Mouse (Mus musculus): ENCODE results near the gene Cit. TPM values are rescaled to one million over a fixed set of nuclear protein-coding genes. Genes with fewer than 3 reads are reported as not detected.

The Cit gene
- polyA plus RNA-seq, 1 experiment from 2014 or later: 35.0 TPM

DNA sequence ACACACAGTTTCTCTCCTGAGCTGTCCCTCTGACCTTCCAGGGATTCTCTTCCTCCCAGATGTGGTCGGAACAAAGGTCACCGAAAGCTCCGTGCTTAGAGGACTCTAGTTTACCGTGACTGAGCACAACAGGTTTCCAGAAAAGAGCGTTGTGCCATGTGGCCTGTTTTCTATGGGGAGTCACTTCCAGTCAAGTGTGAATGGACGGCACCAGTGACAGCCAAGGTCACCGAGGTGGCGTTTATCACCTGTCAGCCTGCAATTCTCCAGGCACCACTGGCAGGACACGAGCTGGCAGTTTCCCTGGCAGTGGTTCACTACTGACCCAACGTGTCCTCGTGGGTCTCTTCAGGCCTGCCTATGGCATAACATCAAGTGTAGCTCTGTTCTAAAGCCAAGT, 174.3 kb downstream of the Cit start:
- Histone ChIP-seq H3K36me3 (peaks cover 80% of the 10 kb centered on the region), H3K27me3 (no peaks in the 10 kb centered on the region), H3K4me1 (peaks cover 13% of the 10 kb centered on the region), H3K4me3 (no peak overlapping the region), H3K4me2 (replicated peaks) (no peak overlapping the region), H3K9ac (no peak overlapping the region), H3K9me3 (replicated peaks) (no peaks in the 10 kb centered on the region), H3K27ac (no peak overlapping the region)
- 78% methylated on average over 11 of the region's 11 CpGs for WGBS
- no peak for ATAC-seq (ENCODE audit: low FRiP score)

DNA sequence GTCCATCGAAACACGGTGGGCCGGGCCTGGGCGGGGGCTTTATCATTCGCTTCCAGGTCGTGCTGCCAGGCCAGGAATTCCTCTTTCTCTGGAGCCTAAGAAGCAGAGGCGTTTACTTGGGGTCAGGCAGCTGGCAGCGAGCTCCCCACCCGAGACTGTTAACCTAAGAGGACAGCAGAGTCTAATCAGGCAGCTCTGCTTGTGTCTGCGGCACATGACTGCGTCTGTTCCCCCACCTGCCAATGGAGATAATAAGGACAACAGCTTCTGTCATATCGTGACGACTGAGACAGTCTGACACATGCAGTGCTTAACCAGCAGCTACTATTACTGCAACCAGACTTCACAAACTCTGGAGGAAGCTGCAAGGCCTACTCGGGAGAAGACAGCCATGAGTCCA, 176.5 kb downstream of the Cit start:
- H3K9me3 ChIP-seq (replicated peaks): no peaks in the 10 kb centered on the region
- H3K4me1 ChIP-seq: peaks cover 13% of the 10 kb centered on the region
- H3K27me3 ChIP-seq: no peaks in the 10 kb centered on the region
- no peak overlapping the region for H3K27ac ChIP-seq
- 94% methylated on average over 14 of the region's 14 CpGs for WGBS
- no peak overlapping the region; the same call in 1 of the 2 replicates for H3K4me3 ChIP-seq
- no peak overlapping the region for H3K9ac ChIP-seq
- ATAC-seq (ENCODE audit: low FRiP score): no peak
- H3K4me2 ChIP-seq (replicated peaks): no peak overlapping the region
- peaks cover 58% of the 10 kb centered on the region for H3K36me3 ChIP-seq

DNA sequence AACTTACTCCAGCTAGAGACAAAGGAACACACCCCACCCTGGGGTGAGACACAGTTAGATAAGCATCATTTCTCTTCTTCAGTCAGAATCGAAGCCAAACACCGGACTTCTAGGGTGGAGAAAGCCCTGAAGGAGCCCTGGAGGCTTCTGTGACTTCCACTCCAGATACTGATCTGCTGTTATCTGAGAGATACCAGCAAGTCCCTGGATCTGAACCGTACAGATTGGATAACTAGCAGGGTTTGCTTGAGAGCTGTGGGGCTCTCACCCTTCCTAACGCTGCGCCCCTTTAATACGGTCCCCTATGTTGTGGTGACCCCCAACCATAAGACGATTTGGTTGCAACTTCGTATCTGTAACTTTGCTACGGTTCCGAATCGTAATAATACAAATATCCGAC, 177.1 kb downstream of the Cit start:
- Histone ChIP-seq H3K27ac (no peak overlapping the region), H3K9me3 (replicated peaks) (no peaks in the 10 kb centered on the region), H3K9ac (no peak overlapping the region), H3K4me3 (no peak overlapping the region), H3K4me1 (peaks cover 13% of the 10 kb centered on the region), H3K27me3 (no peaks in the 10 kb centered on the region), H3K4me2 (replicated peaks) (no peak overlapping the region), H3K36me3 (peaks cover 52% of the 10 kb centered on the region)
- no peak for ATAC-seq (ENCODE audit: low FRiP score)
- WGBS: 93% methylated on average over 12 of the region's 12 CpGs

DNA sequence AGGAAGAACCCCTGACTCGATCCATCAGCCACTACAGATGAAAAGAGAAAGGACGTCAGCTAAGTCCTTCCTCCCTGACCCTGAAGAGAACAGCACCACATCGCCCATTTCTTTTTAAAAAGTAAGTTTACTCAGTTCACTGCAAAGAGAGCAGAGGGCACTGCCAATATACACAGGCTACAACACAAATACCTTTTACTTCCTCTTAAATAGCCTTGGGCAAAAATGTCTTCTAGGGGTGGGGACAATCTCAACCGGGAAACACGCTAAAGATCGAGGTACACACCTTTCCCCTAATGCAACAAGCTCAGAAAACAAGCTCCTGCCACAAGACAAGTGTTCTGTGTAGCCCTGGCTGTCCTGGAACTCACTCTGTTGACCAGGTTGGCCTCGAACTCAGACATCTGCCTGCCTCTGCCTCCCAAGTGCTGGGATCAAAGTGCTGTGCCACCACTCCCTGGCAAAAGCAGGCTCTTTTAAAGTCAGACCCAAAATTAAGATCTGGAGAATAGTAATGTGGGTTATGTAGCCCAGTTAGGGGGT, 177.7 kb downstream of the Cit start:
- H3K9ac ChIP-seq: no peak overlapping the region; the same call in 1 of the 2 replicates
- peak overlapping the region; percentile 84 for H3K4me3 ChIP-seq
- no peak for ATAC-seq (ENCODE audit: low FRiP score)
- peak overlapping the region; percentile 94 for H3K4me2 ChIP-seq (replicated peaks)
- no peaks in the 10 kb centered on the region for H3K27me3 ChIP-seq
- peaks cover 13% of the 10 kb centered on the region for H3K4me1 ChIP-seq
- peaks cover 46% of the 10 kb centered on the region for H3K36me3 ChIP-seq
- WGBS: 87% methylated on average over 7 of the region's 7 CpGs
- no peaks in the 10 kb centered on the region for H3K9me3 ChIP-seq (replicated peaks)
- no peak overlapping the region for H3K27ac ChIP-seq

DNA sequence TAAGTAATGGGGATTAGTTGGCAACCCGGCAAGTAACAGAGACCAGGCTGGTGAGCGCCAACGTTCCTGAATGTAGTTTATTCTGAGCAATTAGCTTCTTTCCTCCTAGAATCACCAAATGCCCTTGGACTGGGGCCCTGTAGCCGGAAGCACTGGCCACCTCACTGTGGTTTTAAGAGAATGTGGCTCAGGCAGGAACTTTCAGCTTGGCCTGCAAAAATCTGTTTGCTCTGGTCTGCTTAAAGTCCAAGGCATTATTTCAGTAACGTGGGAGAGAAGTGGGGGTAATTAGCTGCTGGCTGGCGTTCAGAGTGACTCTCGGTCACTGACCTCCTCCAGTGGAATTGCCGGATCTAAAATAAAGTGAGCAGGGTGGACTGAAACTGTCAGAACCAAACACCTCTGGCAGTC, 178.2 kb downstream of the Cit start:
- Histone ChIP-seq H3K4me3 (peak overlapping the region; percentile 84), H3K36me3 (peaks cover 41% of the 10 kb centered on the region), H3K9me3 (replicated peaks) (no peaks in the 10 kb centered on the region), H3K9ac (peak overlapping the region; percentile 84), H3K27me3 (no peaks in the 10 kb centered on the region), H3K27ac (0 out of 2 replicates have a peak overlapping the region, but pooled peaks have one; percentile 23), H3K4me1 (peaks cover 13% of the 10 kb centered on the region), H3K4me2 (replicated peaks) (peak overlapping the region; percentile 94)
- ATAC-seq (ENCODE audit: low FRiP score): no peak
- 40% methylated on average over 8 of the region's 8 CpGs for WGBS

GRCm38 (mm10) chr5:116023821-116024284, 178.8 kb downstream of the Cit start:
- Histone ChIP-seq H3K27me3 (no peaks in the 10 kb centered on the region), H3K4me1 (peaks cover 13% of the 10 kb centered on the region), H3K4me2 (replicated peaks) (peak overlapping the region; percentile 94), H3K36me3 (peaks cover 36% of the 10 kb centered on the region), H3K9ac (peak overlapping the region; percentile 84), H3K4me3 (peak overlapping the region; percentile 84), H3K9me3 (replicated peaks) (no peaks in the 10 kb centered on the region), H3K27ac (peak overlapping the region; percentile 81)
- peak; percentile 72 for ATAC-seq (ENCODE audit: low FRiP score)
- WGBS: under 1% methylated on average over 28 of the region's 28 CpGs

GRCm38 (mm10) chr5:116024327-116024739, 179.3 kb downstream of the Cit start, which contains the start of gene Prkab1:
Gene Prkab1, minus strand, starts transcription at chr5:116024508.
- peak within 1 kb of the TSS; percentile 94 for H3K4me2 ChIP-seq (replicated peaks)
- peaks cover 31% of the 10 kb centered on the region for H3K36me3 ChIP-seq
- H3K9ac ChIP-seq: peak within 1 kb of the TSS; percentile 84
- ATAC-seq (ENCODE audit: low FRiP score): peak; percentile 98
- H3K9me3 ChIP-seq (replicated peaks): no peaks in the 10 kb centered on the region
- no peaks in the 10 kb centered on the region for H3K27me3 ChIP-seq
- H3K4me1 ChIP-seq: peaks cover 13% of the 10 kb centered on the region
- peak within 1 kb of the TSS; percentile 84 for H3K4me3 ChIP-seq
- peak within 1 kb of the TSS; percentile 81 for H3K27ac ChIP-seq
- under 1% methylated on average over 35 of the region's 46 CpGs for WGBS

DNA sequence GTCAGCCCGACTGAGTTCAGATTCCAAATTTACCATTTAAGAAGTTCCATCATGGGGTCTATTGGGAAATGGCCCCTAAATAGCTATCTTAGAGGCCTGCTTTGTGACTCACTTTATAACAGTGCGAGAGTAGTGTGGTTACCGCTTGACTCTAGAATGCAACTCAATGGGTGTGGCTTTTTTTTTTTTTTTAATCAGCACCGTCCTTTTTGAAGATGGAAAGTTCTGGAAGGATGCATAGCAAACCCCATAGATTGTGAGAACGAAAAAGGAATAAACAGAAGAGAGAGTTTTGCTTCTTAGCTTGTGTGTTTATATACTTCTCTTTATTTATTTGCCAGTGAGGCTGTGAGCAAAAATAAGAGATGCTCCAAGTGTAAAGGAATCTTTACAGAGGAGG, 181.0 kb downstream of the Cit start:
- H3K36me3 ChIP-seq: peaks cover 13% of the 10 kb centered on the region
- peaks cover 16% of the 10 kb centered on the region for H3K4me1 ChIP-seq
- ATAC-seq (ENCODE audit: low FRiP score): no peak
- no peak overlapping the region for H3K4me2 ChIP-seq (replicated peaks)
- 92% methylated on average over 5 of the region's 5 CpGs for WGBS
- H3K9me3 ChIP-seq (replicated peaks): no peaks in the 10 kb centered on the region
- no peaks in the 10 kb centered on the region for H3K27me3 ChIP-seq
- no peak overlapping the region for H3K27ac ChIP-seq
- no peak overlapping the region for H3K9ac ChIP-seq
- H3K4me3 ChIP-seq: no peak overlapping the region

GRCm38 (mm10) chr5:116026561-116026960, 181.5 kb downstream of the Cit start:
- H3K9ac ChIP-seq: no peak overlapping the region
- H3K4me1 ChIP-seq: peaks cover 16% of the 10 kb centered on the region
- ATAC-seq (ENCODE audit: low FRiP score): no peak
- WGBS: 91% methylated on average over 14 of the region's 14 CpGs
- no peaks in the 10 kb centered on the region for H3K27me3 ChIP-seq
- no peaks in the 10 kb centered on the region for H3K9me3 ChIP-seq (replicated peaks)
- H3K4me3 ChIP-seq: no peak overlapping the region
- no peak overlapping the region for H3K27ac ChIP-seq
- H3K4me2 ChIP-seq (replicated peaks): no peak overlapping the region
- H3K36me3 ChIP-seq: peaks cover 9% of the 10 kb centered on the region

GRCm38 (mm10) chr5:116029071-116029470, 184.0 kb downstream of the Cit start:
- Histone ChIP-seq H3K4me3 (no peak overlapping the region), H3K27me3 (no peaks in the 10 kb centered on the region), H3K9me3 (replicated peaks) (no peaks in the 10 kb centered on the region), H3K36me3 (no peaks in the 10 kb centered on the region), H3K4me2 (replicated peaks) (no peak overlapping the region), H3K27ac (no peak overlapping the region), H3K4me1 (peaks cover 4% of the 10 kb centered on the region), H3K9ac (no peak overlapping the region)
- WGBS: 81% methylated on average over 7 of the region's 7 CpGs
- ATAC-seq (ENCODE audit: low FRiP score): no peak

DNA sequence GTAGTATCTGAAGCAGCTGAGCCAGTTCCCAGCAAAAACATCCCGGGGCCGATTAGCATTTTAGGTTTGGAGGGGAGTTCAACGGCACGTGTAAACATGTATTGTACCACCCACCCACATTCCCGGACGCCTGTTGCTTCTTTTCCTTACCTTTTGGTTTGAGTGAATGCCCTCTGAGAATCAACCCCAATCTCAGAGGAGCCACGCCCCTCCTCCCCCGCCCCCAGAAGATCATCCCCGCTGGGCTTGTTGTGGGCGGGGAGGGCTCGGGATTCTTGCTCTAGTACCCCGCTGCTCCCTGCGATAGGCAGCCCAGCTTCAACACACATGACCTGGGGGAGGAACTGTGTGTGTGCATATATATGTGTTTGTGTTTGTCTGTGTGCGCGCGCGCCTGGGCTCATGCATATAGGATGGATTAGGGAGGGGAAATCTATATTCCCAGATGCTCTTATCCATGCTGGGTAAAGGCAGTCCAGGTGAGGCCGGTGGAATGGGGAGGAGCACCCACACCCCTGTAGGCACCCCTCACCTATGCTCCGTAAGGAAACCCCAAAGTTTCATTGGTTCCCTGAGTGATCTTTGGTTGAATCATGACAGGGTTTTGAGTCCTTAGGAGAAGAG, 185.6 kb downstream of the Cit start:
- Histone ChIP-seq H3K9ac (no peak overlapping the region), H3K27me3 (no peaks in the 10 kb centered on the region), H3K27ac (no peak overlapping the region), H3K9me3 (replicated peaks) (no peaks in the 10 kb centered on the region), H3K4me2 (replicated peaks) (peak overlapping the region; percentile 40), H3K4me1 (peaks cover 4% of the 10 kb centered on the region), H3K36me3 (no peaks in the 10 kb centered on the region), H3K4me3 (no peak overlapping the region)
- ATAC-seq (ENCODE audit: low FRiP score): peak; percentile 46; the same call in 1 of the 2 replicates
- 4% methylated on average over 19 of the region's 19 CpGs for WGBS

- H3K27me3 ChIP-seq: no peaks in the 10 kb centered on the region
- no peak for ATAC-seq (ENCODE audit: low FRiP score)
- peak overlapping the region; percentile 40 for H3K4me2 ChIP-seq (replicated peaks)
- peaks cover 4% of the 10 kb centered on the region for H3K4me1 ChIP-seq
- no peak overlapping the region for H3K27ac ChIP-seq
- no peaks in the 10 kb centered on the region for H3K36me3 ChIP-seq
- H3K9me3 ChIP-seq (replicated peaks): no peaks in the 10 kb centered on the region
- no peak overlapping the region for H3K9ac ChIP-seq
- 7% methylated on average over 14 of the region's 14 CpGs for WGBS
- no peak overlapping the region for H3K4me3 ChIP-seq
Measured at GRCm38 (mm10) chr5:116031190-116031577, 186.1 kb downstream of the Cit start.

GRCm38 (mm10) chr5:116036465-116036864, 191.4 kb downstream of the Cit start:
- H3K4me2 ChIP-seq (replicated peaks): no peak overlapping the region
- no peak overlapping the region for H3K4me3 ChIP-seq
- H3K27me3 ChIP-seq: peaks cover 8% of the 10 kb centered on the region; the same call in 1 of the 2 replicates
- no peak overlapping the region for H3K9ac ChIP-seq
- no peaks in the 10 kb centered on the region for H3K36me3 ChIP-seq
- WGBS: 60% methylated on average over 16 of the region's 16 CpGs
- H3K4me1 ChIP-seq: peaks cover 2% of the 10 kb centered on the region; the same call in 1 of the 2 replicates
- H3K9me3 ChIP-seq (replicated peaks): no peaks in the 10 kb centered on the region
- no peak for ATAC-seq (ENCODE audit: low FRiP score)
- H3K27ac ChIP-seq: no peak overlapping the region

Data from hindbrain, embryonic 12.5 days (tissue).